Mouse (Mus musculus): ENCODE data around the gene Tmem80.

Gene Tmem80

DNA sequence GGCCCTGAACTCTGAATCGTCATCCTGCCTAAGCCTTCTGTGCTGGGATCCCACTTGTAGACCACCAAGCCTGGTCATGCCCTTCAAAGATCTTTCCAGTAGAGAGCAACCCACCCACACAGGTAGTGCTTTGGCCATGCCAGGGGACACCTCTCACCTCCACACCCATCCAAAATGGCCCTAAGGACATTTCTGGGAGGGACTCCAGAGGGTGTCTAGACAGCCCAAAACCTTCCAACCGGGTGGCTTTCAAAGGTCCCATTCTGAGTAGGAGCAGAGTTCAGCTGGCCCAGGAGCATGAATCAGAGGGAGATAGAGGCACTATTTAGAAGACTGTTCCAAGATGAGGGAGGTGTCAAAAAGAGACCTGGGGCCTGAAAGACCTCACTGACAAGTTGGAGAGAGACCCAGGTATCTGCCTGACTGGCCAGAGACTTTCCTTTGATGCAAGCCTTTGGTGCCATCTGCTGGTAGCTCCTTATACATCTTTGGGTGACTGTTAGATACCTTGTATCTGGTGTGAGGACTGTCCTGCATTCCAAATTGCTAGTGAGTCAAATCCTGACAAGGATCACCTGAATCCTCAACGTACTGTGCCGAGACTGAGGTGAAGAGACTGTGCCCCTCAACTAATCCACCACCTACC is 35.7 kb downstream of the Tmem80 start:
- DNase-seq: peak; percentile 93

DNA sequence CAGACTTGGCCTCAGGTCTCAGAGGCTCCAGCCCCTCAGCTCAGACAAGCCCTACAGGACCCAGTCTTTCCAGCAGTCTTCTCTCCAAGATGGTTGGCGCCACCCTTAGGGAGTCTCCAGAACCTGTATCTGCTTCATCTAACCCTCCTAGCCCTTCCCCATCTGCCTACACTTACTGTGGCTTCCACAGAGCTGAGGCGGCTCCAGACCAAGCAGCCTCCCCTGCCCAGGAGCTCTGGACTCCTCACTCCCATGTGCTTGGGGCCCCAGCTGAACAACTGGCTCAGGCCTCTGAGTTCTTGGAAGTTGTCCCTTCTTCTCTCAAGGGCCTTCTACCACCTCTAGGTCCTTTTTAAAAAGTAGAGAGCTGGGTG is 36.2 kb downstream of the Tmem80 start:
- no peak for DNase-seq

DNA sequence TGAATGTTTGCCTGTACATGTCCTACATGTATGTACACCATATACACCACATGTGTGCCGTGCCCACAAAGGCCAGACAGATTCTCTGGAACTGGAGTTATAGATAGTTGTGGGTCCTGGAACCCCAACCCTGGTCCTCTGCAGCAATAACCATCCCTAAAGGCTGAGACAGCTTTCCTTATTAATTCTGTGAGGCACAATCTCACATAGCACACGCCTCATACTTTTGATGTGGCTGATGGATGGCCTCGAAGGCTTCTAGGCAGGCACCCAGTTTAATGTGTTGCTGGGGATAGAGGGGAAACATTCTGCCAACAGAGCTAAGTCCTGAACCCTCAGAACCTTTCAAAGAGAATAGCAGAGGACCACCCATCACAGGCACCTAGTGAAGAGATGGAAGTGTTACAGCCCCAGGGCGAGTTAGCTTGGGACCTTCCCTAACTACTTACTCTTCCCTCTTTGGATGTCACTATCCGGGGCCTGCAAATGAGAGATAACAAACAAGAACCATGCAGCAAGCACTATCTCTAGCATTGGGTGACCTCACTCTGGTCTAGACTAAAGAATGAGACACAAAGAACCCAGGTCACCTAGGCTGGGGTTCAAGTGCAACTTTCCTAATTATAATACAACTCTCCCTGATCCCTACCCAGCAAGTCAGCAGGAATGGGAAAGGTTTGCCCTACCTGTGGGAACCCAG is 37.0 kb downstream of the Tmem80 start:
- DNase-seq: no peak

DNA sequence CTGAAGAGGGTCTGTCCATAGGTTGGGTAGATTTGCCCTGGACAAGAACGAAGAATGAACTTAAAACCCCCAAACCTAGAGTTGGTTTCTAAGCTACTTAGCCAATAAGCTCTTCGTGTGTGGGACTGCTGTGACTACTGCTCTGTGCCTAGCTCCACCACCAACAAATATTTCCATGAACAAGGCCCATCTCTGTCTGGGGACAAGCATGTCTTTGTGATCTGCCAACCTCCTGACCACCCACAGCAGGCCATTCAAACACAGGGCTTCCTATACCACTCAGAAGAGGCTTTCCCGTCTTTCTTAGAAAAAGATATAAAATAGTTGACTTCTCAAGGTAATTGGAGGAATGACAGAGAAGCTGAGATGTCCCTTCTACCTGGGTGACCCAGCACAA is 37.5 kb downstream of the Tmem80 start:
- DNase-seq: no peak

DNA sequence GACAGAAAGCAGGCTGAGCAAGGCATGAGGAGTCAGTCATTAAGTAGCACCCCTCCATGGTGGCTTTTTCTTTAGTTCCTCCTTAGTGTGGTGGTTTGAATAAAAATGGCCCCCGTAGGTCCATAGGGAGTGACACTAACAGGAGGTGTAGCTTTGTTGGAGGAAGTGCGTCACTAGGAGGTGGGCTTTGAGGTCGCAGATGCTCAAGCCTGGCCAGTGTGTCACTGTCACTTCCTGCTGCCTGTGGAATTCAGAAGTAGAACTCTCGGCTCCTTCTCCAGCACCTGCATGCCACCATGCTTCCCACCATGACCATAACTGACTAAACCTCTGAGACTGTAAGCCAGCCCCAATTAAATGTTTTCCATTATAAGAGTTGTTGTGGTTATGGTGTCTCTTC is 39.8 kb downstream of the Tmem80 start:
- DNase-seq: no peak

DNA sequence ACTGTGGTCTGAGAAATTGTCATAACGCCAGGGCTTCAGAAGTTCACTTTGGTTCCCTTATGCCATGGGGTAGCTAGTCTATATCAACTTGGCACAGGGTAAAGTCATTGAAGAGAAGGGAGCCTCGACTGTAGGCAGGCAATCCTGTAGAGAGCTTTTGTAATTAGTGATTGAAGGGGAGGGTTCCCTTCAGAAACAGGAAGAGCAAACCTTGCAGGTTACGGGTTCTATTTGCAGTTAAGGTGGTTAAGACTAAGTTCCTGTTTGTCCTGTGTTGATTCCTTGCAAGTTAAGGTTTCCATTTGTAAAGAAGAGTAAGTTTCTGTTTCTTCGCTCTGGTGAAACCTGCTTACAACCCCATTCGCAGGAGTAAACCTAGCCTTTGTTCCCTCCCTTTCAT is 42.4 kb downstream of the Tmem80 start:
- DNase-seq: no peak

DNA sequence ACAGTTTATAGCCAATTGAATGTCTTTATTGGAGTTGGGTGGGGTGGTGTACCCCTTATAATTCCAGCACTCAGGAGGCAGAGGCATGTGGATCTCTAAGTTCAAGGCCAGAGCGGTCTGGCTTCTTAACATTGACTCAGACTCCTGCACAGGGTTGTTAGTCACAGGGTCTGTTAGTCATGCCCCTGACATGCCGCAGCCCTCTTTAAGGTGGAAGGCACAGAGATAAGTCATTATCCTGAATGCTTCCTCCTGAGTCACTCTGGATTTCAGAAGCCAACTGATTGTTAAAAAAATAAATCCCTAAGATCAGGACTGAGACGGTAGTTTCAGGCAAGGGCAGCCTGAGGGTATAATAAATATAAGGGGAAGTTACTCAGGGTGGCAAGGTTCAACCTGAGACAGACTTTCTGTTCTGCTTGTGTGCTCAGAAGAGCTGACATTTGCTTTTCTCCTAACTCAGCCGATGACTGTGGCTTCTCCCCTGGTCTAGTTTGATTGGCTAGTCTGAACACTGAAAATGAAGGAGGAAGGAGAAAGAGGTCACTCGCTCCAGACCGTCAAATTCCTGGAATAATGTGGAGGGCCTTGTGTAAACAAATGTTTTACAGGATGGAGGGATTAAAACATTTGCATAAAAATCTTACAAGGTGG is 44.5 kb downstream of the Tmem80 start:
- no peak for DNase-seq

DNA sequence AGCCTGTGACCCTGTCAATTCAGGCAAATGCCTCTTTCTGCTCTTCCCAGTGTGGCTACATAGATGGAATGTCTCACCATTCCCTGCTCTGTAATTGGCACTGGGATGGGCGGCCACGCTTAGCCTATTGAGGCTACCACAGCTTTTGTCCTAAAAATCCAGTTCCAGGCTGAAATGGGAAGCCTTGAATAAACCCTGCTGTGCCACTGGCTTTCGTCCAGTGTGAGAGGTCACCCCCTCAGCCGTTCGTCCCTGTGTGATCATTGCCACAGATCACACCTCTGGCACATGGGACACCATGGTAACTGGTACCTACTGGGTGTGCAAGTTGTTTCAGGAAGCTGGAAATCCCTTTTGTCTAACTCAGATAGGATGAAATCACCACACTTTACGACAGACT is 46.1 kb downstream of the Tmem80 start:
- peak in 1 of 2 experiments; percentile 50 for DNase-seq

DNA sequence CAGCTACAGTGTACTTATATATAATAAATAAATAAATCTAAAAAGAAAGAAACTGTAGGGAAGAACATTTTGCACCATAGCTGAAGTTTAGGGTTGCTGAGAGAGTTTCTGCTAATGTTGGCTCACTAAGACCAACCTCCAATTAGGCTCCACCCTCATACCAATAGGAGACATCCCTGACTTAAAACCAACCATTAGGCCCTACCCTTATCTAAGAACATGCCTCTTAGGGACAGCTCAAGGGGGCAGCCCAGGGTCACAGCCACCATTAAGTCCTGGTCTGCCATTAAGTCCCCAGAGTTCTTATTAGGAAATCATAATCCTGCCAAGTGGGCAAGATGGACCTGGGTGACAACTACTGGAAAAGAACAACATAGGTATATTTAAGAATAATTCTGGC is 46.9 kb downstream of the Tmem80 start:
- DNase-seq: no peak

DNA sequence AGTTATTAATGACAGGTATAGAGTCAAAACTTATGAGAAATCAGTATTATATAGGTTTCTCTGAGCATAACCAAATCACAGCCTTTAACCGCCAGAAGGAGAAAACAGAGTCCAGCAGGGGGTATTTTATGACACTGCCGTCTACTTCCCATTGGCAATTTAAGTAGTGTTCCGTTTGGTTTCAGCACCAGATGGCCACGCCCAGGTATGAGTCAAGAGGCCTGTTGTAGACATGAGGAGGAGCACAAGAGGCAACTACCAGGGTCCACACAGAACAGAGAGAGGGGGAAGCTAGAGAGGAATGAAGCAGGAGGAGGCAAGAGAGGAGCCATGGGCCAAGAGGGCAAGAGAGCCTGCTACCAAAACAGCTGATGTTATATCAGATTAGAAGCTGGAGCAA is 52.0 kb downstream of the Tmem80 start:
- DNase-seq: no peak

DNA sequence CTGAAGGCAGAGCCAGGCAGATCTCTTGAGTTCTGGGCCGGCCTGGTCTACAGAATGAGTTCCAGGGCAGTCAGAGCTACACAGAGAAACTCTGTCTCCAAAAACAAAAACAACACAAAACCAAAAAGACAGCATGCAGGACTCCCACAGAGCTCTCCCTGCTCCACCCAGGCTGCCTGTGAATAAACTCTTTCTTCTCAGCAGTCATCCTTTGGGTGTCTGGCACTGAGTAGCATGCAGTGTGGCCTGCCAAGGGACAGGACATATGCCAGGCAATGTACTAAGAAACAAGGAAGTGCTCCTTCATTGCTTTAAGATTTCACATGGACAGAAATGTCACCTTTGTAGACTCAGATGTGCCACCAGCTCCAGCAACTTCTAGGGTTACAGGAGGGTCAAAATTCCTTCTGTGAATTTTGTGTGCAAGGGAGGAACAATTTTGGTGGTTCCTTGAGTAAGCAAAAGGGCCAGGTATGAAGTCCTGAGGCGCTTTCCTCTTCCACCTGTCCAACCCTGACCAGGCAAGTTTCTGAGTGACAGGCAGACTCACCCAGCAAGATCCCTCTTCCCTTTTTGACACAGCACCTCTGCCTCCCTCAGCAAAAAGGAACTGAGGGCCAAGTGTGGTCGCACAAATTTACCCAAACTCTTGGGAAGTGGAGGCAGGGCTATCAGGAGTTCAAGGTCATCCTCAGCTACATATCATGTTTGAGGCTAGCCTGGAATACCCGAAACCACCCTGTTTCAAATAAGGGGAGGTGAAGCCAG is 53.7 kb downstream of the Tmem80 start:
- no peak for DNase-seq

Measured in cerebellum, postnatal 14 days (tissue).